ENCODE assay signal across 27 mouse cellular contexts in the genomic region with DNA sequence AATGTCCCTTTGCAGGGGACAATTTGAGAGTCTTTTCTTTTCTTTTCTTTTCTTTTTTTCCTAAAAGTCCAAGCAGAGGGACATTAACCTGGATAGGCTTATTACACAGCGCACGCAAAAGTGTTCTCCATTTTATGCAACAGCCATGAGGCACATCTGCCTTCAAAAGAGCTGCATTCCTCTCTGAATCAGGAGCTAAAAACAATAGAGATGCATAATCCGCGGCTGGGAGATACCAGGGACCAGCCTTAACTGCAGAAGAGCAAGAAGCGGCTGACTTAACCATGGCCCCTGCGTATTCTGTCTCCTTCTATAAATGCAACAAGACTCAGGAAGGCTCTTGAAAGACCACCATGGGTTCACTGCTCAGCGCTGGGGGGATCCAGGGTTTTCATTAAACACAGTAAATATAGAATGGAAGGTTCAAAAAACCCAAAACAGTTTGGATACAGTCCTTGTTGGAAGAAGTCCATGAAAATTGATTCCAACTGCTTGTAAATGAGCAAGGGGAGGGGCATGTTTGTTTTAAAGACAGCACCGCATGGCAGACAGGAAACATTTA.
DNase-seq lines count a peak whose midpoint lies in the region; ATAC-seq and TF ChIP-seq lines count a peak whose summit lies in the region.
"Had no signal": no experiment of that assay in that cellular context is flagged by ENCODE, and none has a peak within 500 bp of the region (broad histone marks: within the 10 kb centered on the region; RNA-seq: fewer than 3 reads in every experiment).

No protein-coding gene starts in this region.

- H3K27ac ChIP-seq in gastrocnemius, adult 2 months = no peak overlapping the region
- H3K27ac ChIP-seq in midbrain, embryonic 10.5 days (replicated peaks) = peak overlapping the region; percentile 59
- no peak overlapping the region for H3K27ac ChIP-seq in midbrain, embryonic 15.5 days
- peak overlapping the region; percentile 82 for H3K27ac ChIP-seq in embryonic facial prominence, embryonic 13.5 days
- H3K27ac ChIP-seq in limb, embryonic 15.5 days = peak overlapping the region; percentile 47
- H3K27ac ChIP-seq: forebrain, embryonic 10.5 days; hindbrain, embryonic 13.5 days; neural tube, embryonic 13.5 days had no signal

- intact Hi-C loops in gastrocnemius, adult 2 months (cut with DNase I) = no loop called here

- no peak for TF ChIP-seq CTCF in gastrocnemius, adult 2 months (IDR thresholded peaks at IDR 0.05)

- H3K36me3 ChIP-seq in midbrain, embryonic 10.5 days = peaks cover 6% of the 10 kb centered on the region; the same call in 1 of the 2 replicates
- no peaks in the 10 kb centered on the region for H3K36me3 ChIP-seq in midbrain, embryonic 15.5 days (replicated peaks)
- H3K36me3 ChIP-seq in embryonic facial prominence, embryonic 13.5 days = peaks cover 4% of the 10 kb centered on the region
- no peaks in the 10 kb centered on the region for H3K36me3 ChIP-seq in limb, embryonic 15.5 days
- H3K36me3 ChIP-seq: neural tube, embryonic 13.5 days had no signal

- no peak for DNase-seq in gastrocnemius, adult 2 months
- no peak for DNase-seq in gastrocnemius, adult 8-10 months (ENCODE audit: low spot score in 2 of 2)
- no peak for DNase-seq in midbrain, embryonic 10.5 days (ENCODE audit: low spot score)
- no peak for DNase-seq in right cerebral cortex, postnatal 36 days (ENCODE audit: low spot score in 2 of 2)
- DNase-seq in T-cell, adult 2 months (ENCODE audit: low spot score) = no peak
- DNase-seq: adrenal gland, adult 8-10 months; cerebellum, adult 8-10 months; cerebellum, postnatal 25 days; embryo, embryonic 11 days; gastrocnemius, postnatal 25 days; heart, postnatal 36 days; kidney, adult 8-10 months; layer of hippocampus, adult 9-11 months; lung, postnatal 4 days; thymus, adult 2 months; thymus, postnatal 4 days had no signal

- H3K27me3 ChIP-seq in midbrain, embryonic 10.5 days (ENCODE audit: low read depth, poor library complexity, severe bottlenecking) = no peaks in the 10 kb centered on the region
- H3K27me3 ChIP-seq in midbrain, embryonic 15.5 days (replicated peaks) = no peaks in the 10 kb centered on the region
- H3K27me3 ChIP-seq in embryonic facial prominence, embryonic 13.5 days = no peaks in the 10 kb centered on the region
- H3K27me3 ChIP-seq in limb, embryonic 15.5 days = no peaks in the 10 kb centered on the region
- H3K27me3 ChIP-seq: hindbrain, embryonic 13.5 days; megakaryocyte, embryonic 14.5 days; neural tube, embryonic 13.5 days had no signal

- H3K9ac ChIP-seq in midbrain, embryonic 15.5 days = no peak overlapping the region
- H3K9ac ChIP-seq in embryonic facial prominence, embryonic 13.5 days = no peak overlapping the region
- no peak overlapping the region for H3K9ac ChIP-seq in limb, embryonic 15.5 days
- H3K9ac ChIP-seq: hindbrain, embryonic 13.5 days; neural tube, embryonic 13.5 days had no signal

- H3K4me2 ChIP-seq in midbrain, embryonic 15.5 days = no peak overlapping the region
- peak overlapping the region; percentile 44 for H3K4me2 ChIP-seq in embryonic facial prominence, embryonic 13.5 days
- H3K4me2 ChIP-seq in limb, embryonic 15.5 days = no peak overlapping the region
- H3K4me2 ChIP-seq: heart, embryonic 11.5 days; hindbrain, embryonic 13.5 days; neural tube, embryonic 13.5 days had no signal

- ATAC-seq in midbrain, embryonic 15.5 days (replicated peaks) = no peak
- ATAC-seq in embryonic facial prominence, embryonic 13.5 days (ENCODE audit: insufficient number of reproducible peaks, insufficient read depth, low FRiP score, low TSS enrichment, low read depth) = no peak
- ATAC-seq in limb, embryonic 15.5 days (ENCODE audit: insufficient number of reproducible peaks, low FRiP score, low TSS enrichment, low read depth) = no peak
- ATAC-seq: forebrain, embryonic 16.5 days; intestine, embryonic 16.5 days; midbrain, embryonic 16.5 days had no signal

- WGBS in midbrain, embryonic 10.5 days = 57% methylated on average over 8 of the region's 8 CpGs
- 47% methylated on average over 8 of the region's 8 CpGs for WGBS in midbrain, embryonic 15.5 days
- WGBS in embryonic facial prominence, embryonic 13.5 days = 29% methylated on average over 8 of the region's 8 CpGs
- 43% methylated on average over 8 of the region's 8 CpGs for WGBS in limb, embryonic 15.5 days

- H3K4me3 ChIP-seq in gastrocnemius, adult 2 months = peak overlapping the region; percentile 58
- no peak overlapping the region for H3K4me3 ChIP-seq in midbrain, embryonic 10.5 days
- no peak overlapping the region for H3K4me3 ChIP-seq in midbrain, embryonic 15.5 days
- no peak overlapping the region for H3K4me3 ChIP-seq in embryonic facial prominence, embryonic 13.5 days
- H3K4me3 ChIP-seq in limb, embryonic 15.5 days = no peak overlapping the region
- H3K4me3 ChIP-seq: forebrain, embryonic 10.5 days; hindbrain, embryonic 13.5 days; megakaryocyte, embryonic 14.5 days; neural tube, embryonic 13.5 days had no signal

- H3K9me3 ChIP-seq in midbrain, embryonic 10.5 days (replicated peaks) = peaks cover 12% of the 10 kb centered on the region
- H3K9me3 ChIP-seq in midbrain, embryonic 15.5 days = peaks cover 4% of the 10 kb centered on the region; the same call in 1 of the 2 replicates
- peaks cover 12% of the 10 kb centered on the region for H3K9me3 ChIP-seq in embryonic facial prominence, embryonic 13.5 days
- H3K9me3 ChIP-seq in limb, embryonic 15.5 days = 0 out of 2 replicates have a peak, but pooled peaks cover 4% of the 10 kb centered on the region

- H3K4me1 ChIP-seq in midbrain, embryonic 10.5 days = peaks cover 17% of the 10 kb centered on the region
- H3K4me1 ChIP-seq in midbrain, embryonic 15.5 days = no peaks in the 10 kb centered on the region
- H3K4me1 ChIP-seq in embryonic facial prominence, embryonic 13.5 days = peaks cover 22% of the 10 kb centered on the region
- H3K4me1 ChIP-seq in limb, embryonic 15.5 days = peaks cover 5% of the 10 kb centered on the region
- H3K4me1 ChIP-seq: megakaryocyte, embryonic 14.5 days; neural tube, embryonic 13.5 days had no signal

Comparison
In these comparisons a context has a peak if more than half of its experiments do, and no peak if none do; other contexts are left out.
1. H3K27ac ChIP-seq: peak in midbrain, embryonic 10.5 days (single experiment), embryonic facial prominence, embryonic 13.5 days (single experiment) and limb, embryonic 15.5 days (single experiment); none in gastrocnemius, adult 2 months (single experiment) and midbrain, embryonic 15.5 days (single experiment).